Mouse (Mus musculus): ENCODE data around the gene Efhd2. TPM values are rescaled to one million over a fixed set of nuclear protein-coding genes. Genes with fewer than 3 reads are reported as not detected.
A peak's percentile ranks its signal among the peaks of the same experiment; 100 is the strongest.

Gene Efhd2
- polyA plus RNA-seq, 1 experiment from 2014 or later: 40.7 TPM

DNA sequence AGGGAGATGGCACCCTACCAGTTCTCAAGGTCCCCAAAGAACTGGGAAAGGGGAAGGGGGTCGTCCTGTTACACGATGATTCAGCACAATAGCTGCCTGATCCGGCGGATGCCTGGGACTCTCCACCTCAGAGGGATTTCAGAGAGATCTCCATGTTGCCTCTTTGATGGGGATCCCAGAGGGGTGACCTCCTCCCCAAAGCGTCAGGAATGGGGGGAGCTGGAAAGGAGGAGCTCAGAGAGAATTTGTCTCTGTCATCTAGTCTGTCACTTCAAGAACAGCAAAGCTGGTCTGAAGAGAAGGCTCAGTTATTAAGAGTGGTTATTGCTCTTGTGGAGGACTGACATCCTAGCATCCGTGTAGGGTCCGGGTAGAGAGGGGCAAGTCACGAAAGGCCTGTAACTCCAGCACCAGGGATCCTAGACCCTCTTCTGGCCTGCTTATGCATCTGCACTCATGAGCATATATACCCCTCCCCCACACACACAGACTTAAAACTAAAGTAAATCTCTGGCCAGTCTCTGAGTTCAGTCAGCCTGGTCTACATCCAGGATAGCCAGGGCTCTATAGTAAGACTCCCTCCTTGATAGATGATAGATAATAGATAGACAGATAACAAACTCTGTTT, 875 bp upstream of the Efhd2 start:
- H3K4me3 ChIP-seq: peak overlapping the region; percentile 70
- no peak for DNase-seq (ENCODE audit: low spot score)
- peaks cover 56% of the 10 kb centered on the region for H3K4me1 ChIP-seq
- no peaks in the 10 kb centered on the region for H3K9me3 ChIP-seq
- 16% methylated on average over 8 of the region's 8 CpGs for WGBS
- H3K36me3 ChIP-seq (replicated peaks): no peaks in the 10 kb centered on the region; the same call in 1 of the 2 replicates
- no peak overlapping the region for H3K27ac ChIP-seq (replicated peaks)
- peaks cover 50% of the 10 kb centered on the region for H3K27me3 ChIP-seq (replicated peaks; ENCODE audit: low read depth, poor library complexity, severe bottlenecking)

DNA sequence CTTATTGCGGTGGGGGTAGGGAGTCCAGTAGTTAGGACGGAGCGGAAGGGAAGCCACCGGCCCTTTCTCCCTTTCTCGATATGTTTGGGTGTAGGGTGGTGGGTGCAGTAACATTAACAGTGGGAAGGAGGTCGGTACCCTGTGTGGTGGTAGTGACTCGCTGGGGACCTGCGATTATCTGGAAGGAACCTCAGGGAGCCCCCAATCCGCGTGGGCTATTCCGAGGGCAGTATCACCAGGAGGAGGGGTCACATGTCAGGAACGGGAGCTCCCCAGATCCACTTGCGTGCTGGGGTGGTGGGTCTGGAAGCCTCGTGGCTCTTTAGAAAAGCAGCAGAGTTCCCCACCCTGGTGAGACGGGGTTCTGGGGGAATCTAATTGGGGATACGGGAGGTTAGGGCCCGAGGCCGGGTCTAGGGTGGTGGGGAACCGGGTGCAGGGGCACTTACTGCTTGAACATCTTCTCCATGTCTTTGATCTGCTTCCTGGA, 564 bp downstream of the Efhd2 start:
- no peaks in the 10 kb centered on the region; the same call in 1 of the 2 replicates for H3K36me3 ChIP-seq (replicated peaks)
- 3% methylated on average over 19 of the region's 19 CpGs for WGBS
- H3K27me3 ChIP-seq (replicated peaks; ENCODE audit: low read depth, poor library complexity, severe bottlenecking): peaks cover 50% of the 10 kb centered on the region
- H3K4me1 ChIP-seq: peaks cover 56% of the 10 kb centered on the region
- peak overlapping the region; percentile 78 for H3K27ac ChIP-seq (replicated peaks)
- peak overlapping the region; percentile 70 for H3K4me3 ChIP-seq
- peak; percentile 29 for DNase-seq (ENCODE audit: low spot score)
- no peaks in the 10 kb centered on the region for H3K9me3 ChIP-seq

DNA sequence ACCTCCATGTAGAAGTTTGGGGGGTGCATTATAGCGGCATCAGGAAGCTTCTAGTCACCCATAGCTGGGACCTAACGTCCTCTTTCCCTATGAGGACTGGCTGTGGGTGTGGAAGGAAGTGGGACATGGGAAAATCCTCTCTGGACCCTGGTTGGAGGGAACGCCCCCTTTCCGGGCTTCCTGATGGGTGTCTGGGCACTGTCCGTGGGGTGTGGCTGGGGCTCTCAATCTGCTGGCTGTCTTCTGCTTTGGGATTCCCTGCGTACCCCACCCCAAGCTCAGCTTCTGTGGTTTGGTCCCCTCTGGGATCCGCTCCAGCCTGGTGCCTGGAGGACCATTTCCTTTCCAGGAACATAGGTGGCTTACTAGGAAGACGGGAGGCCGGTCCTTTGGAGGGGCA, 1.7 kb downstream of the Efhd2 start:
- Histone ChIP-seq H3K4me3 (peak overlapping the region; percentile 70; the same call in 1 of the 2 replicates), H3K9me3 (no peaks in the 10 kb centered on the region), H3K27me3 (replicated peaks; ENCODE audit: low read depth, poor library complexity, severe bottlenecking) (peaks cover 50% of the 10 kb centered on the region), H3K36me3 (replicated peaks) (no peaks in the 10 kb centered on the region; the same call in 1 of the 2 replicates), H3K27ac (replicated peaks) (no peak overlapping the region), H3K4me1 (peaks cover 56% of the 10 kb centered on the region)
- DNase-seq (ENCODE audit: low spot score): no peak
- whole genome bisulfite sequencing: 84% methylated on average over 9 of the region's 9 CpGs

DNA sequence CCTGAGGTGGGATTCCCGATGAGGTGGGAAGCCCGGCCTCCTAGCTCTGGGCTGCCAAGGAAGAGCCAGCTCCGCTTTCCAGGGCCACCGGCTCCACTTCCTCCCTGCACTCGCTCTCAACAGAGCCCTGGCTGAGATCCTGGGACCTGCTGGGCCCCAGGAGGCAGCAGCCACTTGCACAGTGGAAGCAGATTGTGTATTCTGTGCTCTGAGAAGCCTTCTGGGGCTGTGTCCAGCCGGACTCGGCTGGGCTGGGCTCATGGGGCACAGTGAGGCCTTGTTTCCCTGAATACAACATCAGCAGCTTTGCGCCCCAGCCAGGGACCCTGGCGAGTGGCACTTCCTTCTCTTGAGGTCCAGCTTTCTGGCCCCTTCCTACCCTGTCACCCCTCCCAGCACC, 2.8 kb downstream of the Efhd2 start:
- Histone ChIP-seq H3K27me3 (replicated peaks; ENCODE audit: low read depth, poor library complexity, severe bottlenecking) (peaks cover 50% of the 10 kb centered on the region), H3K9me3 (no peaks in the 10 kb centered on the region), H3K36me3 (replicated peaks) (no peaks in the 10 kb centered on the region; the same call in 1 of the 2 replicates), H3K4me1 (peaks cover 64% of the 10 kb centered on the region), H3K4me3 (0 out of 2 replicates have a peak overlapping the region, but pooled peaks have one; percentile 9), H3K27ac (replicated peaks) (no peak overlapping the region; the same call in 1 of the 2 replicates)
- no peak for DNase-seq (ENCODE audit: low spot score)
- 54% methylated on average over 9 of the region's 9 CpGs for WGBS

DNA sequence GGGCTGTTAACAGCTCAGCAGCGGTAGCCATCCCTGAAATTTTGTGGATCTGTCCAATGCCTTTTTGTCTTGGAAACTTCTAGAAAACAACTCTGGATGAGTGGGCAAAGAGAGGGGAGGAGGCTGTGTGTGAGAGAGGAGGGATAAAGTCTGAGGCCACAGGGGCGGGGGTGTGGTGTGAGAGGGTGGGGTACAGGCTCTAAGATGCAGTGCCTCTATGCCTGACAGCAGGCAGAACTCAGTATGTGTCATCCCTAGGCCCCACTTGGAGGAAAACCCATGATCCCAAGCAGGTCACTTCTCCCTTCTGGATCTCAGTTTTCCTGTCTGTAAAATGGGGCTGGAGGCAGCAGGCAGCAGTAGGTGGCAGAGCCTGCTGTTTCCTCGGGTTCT, 3.4 kb downstream of the Efhd2 start:
- Histone ChIP-seq H3K9me3 (no peaks in the 10 kb centered on the region), H3K36me3 (replicated peaks) (no peaks in the 10 kb centered on the region; the same call in 1 of the 2 replicates), H3K4me1 (peaks cover 65% of the 10 kb centered on the region), H3K27me3 (replicated peaks; ENCODE audit: low read depth, poor library complexity, severe bottlenecking) (peaks cover 46% of the 10 kb centered on the region), H3K4me3 (no peak overlapping the region), H3K27ac (replicated peaks) (no peak overlapping the region)
- no peak for DNase-seq (ENCODE audit: low spot score)
- 90% methylated on average over 3 of the region's 3 CpGs for WGBS

DNA sequence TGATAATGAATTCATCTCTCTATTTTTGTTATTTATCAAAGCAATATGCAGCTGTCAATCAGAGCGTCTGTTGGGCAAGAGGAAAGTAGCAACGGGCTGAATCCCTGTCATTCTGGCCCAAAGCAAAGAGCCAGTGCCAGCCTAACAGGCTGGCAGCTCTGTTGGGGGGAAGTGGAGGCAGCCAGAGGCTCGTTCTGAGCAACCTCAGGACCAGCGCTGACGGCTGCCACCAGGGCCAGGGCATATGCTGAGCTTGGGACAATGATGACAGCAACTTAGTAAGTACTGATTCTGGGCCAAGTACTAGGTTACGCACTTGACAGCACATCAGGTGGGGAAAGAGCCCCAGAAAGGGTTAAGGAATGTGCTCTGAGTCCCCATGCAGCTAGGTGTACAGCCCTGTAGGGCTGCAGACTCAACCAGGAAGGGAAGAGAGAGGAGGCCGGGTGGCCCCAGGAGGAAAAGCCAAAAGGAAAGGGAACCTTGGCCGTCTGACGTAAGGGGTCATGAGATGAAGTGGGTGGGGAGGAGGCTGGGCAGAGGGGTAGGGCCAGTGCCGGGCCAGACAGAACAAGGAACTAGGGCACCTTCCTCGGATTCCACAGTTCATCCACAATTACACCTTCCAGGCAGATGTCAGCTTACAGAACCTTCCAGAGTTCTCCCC, 3.9 kb downstream of the Efhd2 start:
- Histone ChIP-seq H3K36me3 (replicated peaks) (no peaks in the 10 kb centered on the region; the same call in 1 of the 2 replicates), H3K27me3 (replicated peaks; ENCODE audit: low read depth, poor library complexity, severe bottlenecking) (peaks cover 41% of the 10 kb centered on the region), H3K9me3 (no peaks in the 10 kb centered on the region), H3K4me3 (no peak overlapping the region), H3K4me1 (peaks cover 65% of the 10 kb centered on the region), H3K27ac (replicated peaks) (no peak overlapping the region)
- WGBS: 75% methylated on average over 11 of the region's 11 CpGs
- no peak for DNase-seq (ENCODE audit: low spot score)

DNA sequence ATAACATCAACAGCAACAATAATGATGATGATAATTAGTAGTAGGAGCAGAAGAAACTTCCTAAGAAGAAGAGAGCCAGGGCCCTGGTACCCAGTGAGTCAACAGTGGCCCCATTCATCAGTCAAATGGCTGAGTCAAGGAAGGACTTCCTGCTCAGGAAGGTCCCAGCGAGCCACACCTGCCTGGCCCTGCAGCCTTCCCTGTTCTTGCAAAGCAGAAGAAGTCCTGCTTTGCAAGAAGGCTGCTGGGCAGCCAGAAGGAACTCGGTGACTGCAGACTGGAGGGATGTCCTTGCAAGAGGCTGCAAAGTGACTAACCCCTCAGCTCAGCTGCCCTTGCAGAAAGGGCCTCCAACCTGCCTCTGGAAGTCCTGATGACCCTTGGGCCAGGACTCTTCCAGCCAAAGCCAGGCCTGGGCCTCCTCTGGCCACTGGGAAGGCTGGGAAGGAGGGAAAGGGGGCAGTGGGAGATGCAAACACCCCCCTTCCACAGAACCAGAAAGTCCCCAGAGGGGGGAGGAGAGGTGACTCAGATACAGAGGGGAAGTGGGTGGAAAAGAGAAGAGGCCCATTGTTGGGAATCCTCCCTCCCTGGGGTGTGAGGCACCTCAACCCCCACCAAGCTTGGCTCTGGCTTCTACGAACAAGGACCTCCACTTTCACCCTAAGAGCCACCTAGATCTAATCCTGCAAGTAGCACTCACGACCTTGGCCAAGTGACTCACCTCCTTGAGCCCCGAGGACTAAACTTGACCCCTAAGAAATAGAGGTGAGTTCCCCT, 5.1 kb downstream of the Efhd2 start:
- 75% methylated on average over 5 of the region's 5 CpGs for WGBS
- H3K4me3 ChIP-seq: no peak overlapping the region
- no peaks in the 10 kb centered on the region; the same call in none of the 2 replicates for H3K36me3 ChIP-seq (replicated peaks)
- H3K27me3 ChIP-seq (replicated peaks; ENCODE audit: low read depth, poor library complexity, severe bottlenecking): peaks cover 36% of the 10 kb centered on the region
- no peak overlapping the region for H3K27ac ChIP-seq (replicated peaks)
- H3K9me3 ChIP-seq: no peaks in the 10 kb centered on the region
- peaks cover 53% of the 10 kb centered on the region for H3K4me1 ChIP-seq
- no peak for DNase-seq (ENCODE audit: low spot score)

DNA sequence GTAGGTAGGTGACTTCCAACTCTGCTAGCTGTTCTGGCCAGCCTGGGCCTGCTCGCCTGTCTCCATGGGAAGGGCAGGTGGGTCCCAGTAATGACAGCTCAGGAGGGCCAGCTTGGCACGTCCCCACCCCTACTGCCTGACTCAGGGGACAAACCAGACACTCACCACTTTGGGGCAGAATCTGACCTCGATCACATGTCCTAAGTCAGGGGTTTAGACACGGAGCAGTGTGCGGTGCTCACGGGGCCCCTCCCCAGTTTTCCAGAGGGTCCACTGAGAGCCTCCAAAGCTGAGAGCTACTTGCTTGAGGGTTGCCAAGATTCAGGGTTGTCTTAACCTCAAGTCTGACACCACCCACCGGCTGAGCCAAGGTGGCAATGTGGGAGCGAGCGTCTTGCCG, 6.7 kb downstream of the Efhd2 start:
- Histone ChIP-seq H3K27ac (replicated peaks) (no peak overlapping the region), H3K27me3 (replicated peaks; ENCODE audit: low read depth, poor library complexity, severe bottlenecking) (peaks cover 24% of the 10 kb centered on the region), H3K9me3 (no peaks in the 10 kb centered on the region), H3K4me3 (no peak overlapping the region), H3K36me3 (replicated peaks) (no peaks in the 10 kb centered on the region; the same call in none of the 2 replicates), H3K4me1 (peaks cover 48% of the 10 kb centered on the region)
- no peak for DNase-seq (ENCODE audit: low spot score)
- 86% methylated on average over 10 of the region's 10 CpGs for WGBS

DNA sequence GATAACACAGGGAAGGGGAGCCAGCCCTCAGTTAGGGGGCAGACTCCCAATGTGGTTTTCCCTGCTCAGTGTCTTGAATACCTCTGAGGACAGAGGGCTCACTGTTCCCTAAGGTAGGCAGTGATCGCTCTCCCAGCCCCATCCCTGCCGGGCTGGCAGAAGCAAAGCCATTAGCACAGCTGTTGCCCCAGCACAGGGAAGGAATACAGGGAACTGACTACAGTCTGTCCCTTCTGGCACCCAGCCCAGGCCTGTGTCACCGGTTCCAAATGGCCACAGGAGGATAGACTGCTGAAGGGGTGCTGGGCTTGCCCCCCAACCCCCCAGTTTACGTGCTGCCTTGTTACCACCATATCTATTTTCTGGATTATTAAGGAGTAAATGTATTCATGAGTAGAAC, 7.2 kb downstream of the Efhd2 start:
- 47% methylated on average over 4 of the region's 4 CpGs for WGBS
- no peak for DNase-seq (ENCODE audit: low spot score)
- no peak overlapping the region for H3K27ac ChIP-seq (replicated peaks)

DNA sequence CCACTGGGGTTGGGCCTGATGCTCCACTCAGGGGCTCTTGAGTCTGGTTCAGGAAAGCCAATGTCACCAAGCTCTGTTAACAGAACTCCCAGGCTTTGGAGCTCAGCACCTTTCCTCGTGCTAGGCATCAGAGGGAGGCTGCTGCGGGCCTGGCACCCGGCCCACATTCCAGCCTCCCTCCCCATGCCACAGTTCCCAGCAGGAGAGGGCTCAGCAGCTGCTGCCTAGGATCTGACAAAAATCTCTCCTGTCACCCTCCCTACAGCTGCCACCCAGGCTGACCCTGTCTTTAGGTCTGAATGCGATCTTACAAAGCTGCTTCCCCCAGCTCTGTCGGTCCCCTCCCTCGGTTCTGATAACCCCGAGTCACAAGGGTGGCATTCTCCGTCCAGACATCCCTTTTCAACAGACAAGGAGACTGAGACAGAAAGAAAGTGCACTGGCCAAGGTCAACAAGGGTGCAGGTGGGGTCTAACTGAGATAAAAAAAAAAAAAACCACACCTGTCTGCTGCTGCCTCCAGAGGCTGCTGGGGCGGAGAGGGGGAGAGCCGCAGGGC, 7.7 kb downstream of the Efhd2 start:
- no peak overlapping the region for H3K27ac ChIP-seq (replicated peaks)
- no peaks in the 10 kb centered on the region for H3K9me3 ChIP-seq
- H3K36me3 ChIP-seq (replicated peaks): no peaks in the 10 kb centered on the region; the same call in none of the 2 replicates
- 31% methylated on average over 10 of the region's 10 CpGs for WGBS
- DNase-seq (ENCODE audit: low spot score): no peak
- peaks cover 14% of the 10 kb centered on the region for H3K27me3 ChIP-seq (replicated peaks; ENCODE audit: low read depth, poor library complexity, severe bottlenecking)
- no peak overlapping the region for H3K4me3 ChIP-seq
- H3K4me1 ChIP-seq: peaks cover 41% of the 10 kb centered on the region

More for the DNA sequence above, 7.2 kb downstream of the Efhd2 start:
- H3K36me3 ChIP-seq (replicated peaks): no peaks in the 10 kb centered on the region; the same call in none of the 2 replicates
- no peak overlapping the region for H3K4me3 ChIP-seq
- peaks cover 46% of the 10 kb centered on the region for H3K4me1 ChIP-seq
- peaks cover 19% of the 10 kb centered on the region for H3K27me3 ChIP-seq (replicated peaks; ENCODE audit: low read depth, poor library complexity, severe bottlenecking)
- no peaks in the 10 kb centered on the region for H3K9me3 ChIP-seq

DNA sequence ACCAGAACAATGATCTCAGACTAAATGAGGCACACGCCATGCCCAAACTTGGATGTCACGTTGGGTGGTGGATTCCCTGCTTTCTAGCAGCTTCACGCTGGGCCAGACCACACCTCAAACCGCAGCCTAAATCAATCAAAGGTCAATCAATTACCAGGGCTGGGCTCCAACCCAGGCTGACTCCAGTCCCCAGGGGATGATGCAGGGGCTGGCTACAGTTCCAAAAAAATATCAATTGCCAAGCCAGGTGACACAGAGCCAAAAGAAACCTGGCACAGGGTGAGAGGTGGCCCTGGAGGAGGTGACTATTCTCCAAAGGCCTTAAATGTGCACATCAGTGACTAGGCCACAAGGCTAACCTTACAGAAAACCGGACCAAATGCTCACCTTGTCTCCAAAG, 9.1 kb downstream of the Efhd2 start:
- no peak for DNase-seq (ENCODE audit: low spot score)
- Histone ChIP-seq H3K9me3 (no peaks in the 10 kb centered on the region), H3K4me3 (no peak overlapping the region), H3K4me1 (peaks cover 29% of the 10 kb centered on the region), H3K27ac (replicated peaks) (no peak overlapping the region), H3K27me3 (replicated peaks; ENCODE audit: low read depth, poor library complexity, severe bottlenecking) (no peaks in the 10 kb centered on the region), H3K36me3 (replicated peaks) (peaks cover 9% of the 10 kb centered on the region)
- 92% methylated on average over 5 of the region's 5 CpGs for WGBS

DNA sequence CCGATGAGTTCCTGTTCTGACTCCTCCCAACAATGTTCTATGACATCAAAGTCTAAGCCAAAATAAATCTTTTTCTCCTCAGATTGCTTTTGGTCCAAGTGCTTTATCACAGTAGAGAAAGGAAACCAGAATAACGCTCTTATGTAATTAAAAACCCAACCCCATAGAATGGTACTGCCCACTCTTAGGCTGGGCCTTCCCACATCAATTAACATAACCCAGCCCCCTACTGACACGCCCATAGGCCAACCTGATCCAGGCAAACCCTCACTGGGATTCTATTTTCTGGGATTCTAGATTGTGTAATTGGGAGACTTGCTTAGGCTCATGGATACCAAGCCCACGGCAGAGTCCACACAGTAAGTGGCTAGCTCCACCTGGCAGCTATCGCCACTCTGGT, 9.7 kb downstream of the Efhd2 start:
- no peak for DNase-seq (ENCODE audit: low spot score)
- peaks cover 15% of the 10 kb centered on the region for H3K36me3 ChIP-seq (replicated peaks)
- no peak overlapping the region for H3K27ac ChIP-seq (replicated peaks)
- peaks cover 28% of the 10 kb centered on the region for H3K4me1 ChIP-seq
- H3K9me3 ChIP-seq: no peaks in the 10 kb centered on the region
- no peaks in the 10 kb centered on the region for H3K27me3 ChIP-seq (replicated peaks; ENCODE audit: low read depth, poor library complexity, severe bottlenecking)
- WGBS: 94% methylated on average over 5 of the region's 5 CpGs
- H3K4me3 ChIP-seq: no peak overlapping the region
